Mouse (Mus musculus) natural killer cell, adult 2 months (primary cell): ENCODE results near the gene Ppox.

Experiments
- DNase-seq, 2 experiments: peaks; one replicate each; pipeline ENCODE4 v3.0.0; 2022; ENCODE audit warnings: low spot score in 2 of 2

Ppox gene

DNA sequence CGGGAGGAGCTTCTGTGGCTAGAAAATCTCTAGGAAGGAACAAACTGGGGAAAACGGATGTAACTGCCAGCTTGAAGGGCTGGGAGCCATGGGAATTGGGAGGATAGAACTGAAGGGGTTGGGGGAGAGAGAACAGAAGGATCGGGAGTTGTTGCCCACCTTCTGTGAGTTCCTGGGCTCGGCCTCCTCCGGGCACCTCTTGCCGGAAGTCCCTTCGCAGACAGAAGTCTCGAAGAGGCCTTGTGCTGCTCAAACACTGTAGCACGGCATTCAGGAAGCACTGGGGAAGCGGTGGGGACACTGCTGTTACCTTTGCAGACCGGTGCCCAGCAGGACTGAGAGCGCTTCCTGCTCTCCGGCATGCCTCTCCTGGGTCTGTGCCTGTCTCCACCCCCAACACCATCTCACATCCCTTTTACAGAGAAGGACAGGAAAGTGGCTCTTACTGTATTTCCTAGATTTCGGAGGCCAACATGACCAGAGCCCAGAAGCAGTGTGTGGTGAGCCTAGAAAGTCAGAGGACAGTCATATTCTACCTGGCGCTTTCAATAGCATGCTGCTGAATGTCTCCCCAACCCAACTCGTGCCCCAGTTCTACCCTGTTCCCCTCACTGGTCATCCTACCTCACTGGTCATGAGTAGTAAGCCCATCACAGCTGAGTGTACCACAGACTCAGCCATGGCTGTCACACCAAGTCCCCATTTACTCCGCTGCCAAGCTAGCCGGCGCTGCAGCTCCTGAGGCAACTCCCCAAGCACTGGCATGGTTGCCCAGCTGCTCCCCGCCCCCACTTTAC lies 4.3 kb upstream of the Ppox start:
- no peak for DNase-seq

DNA sequence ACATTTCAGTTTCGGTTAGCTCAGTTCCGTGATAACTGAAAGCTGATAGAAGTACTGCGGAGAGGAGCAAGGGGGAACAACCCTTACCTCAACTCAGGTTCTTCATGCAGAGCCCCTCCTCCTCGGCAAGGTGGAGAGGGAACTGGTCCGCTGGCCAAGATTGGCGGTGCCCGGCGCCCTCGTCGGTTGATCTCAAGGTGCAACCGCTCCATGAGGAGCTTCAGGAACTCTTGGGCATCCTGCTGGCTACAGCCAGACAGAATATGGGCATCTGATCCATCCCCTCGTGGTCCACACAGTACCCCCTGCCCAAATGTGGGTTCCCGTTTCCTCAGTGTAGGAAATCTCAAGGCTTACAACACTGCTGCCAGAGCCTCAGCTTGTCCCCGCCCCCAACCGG lies 3.5 kb upstream of the Ppox start:
- no peak for DNase-seq

DNA sequence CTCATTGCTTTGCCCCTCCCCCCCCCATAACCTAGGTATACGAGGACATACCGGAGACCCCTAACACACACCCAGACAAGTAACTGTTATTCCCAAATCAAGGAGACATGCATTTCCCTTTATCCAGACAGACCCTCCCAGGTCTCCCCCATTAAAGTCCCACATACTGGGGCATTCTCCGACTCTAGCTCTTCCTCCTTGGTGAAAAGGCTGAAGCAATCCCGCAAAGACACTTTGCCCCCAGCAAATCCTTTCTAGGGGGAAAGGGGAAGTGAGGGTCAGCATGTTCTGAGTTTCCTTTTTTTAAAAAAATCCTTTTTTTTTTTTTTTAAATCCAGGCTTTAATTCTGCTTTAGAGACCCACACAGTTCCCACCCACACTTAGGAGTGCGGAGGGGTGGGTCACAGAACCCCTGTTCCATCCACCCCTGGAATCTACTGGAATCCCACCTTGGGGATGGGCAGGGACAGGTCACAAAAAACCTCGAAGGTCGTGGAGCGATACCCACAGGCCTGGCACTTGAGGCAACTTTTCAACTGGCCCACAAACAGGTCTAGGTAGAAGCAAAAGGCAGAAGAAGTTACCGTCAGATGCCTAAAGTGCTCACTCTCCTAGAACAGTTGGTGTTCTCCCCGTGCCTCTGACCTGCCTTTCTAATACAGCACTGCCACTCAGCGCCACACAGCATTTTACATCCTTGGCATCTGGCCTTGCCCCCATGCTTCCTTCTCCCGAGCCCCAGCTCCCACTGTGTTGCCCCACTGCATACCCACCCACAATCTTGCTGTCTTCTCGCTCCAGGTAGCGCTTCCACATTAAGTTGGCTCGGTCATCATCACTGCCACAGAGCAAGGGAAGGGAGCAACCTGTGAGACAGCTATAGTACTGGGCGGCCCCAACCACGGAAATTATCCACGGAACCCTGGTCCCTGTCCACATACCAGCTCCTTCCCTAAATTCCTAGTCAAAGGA lies 2.5 kb upstream of the Ppox start:
- no peak for DNase-seq

DNA sequence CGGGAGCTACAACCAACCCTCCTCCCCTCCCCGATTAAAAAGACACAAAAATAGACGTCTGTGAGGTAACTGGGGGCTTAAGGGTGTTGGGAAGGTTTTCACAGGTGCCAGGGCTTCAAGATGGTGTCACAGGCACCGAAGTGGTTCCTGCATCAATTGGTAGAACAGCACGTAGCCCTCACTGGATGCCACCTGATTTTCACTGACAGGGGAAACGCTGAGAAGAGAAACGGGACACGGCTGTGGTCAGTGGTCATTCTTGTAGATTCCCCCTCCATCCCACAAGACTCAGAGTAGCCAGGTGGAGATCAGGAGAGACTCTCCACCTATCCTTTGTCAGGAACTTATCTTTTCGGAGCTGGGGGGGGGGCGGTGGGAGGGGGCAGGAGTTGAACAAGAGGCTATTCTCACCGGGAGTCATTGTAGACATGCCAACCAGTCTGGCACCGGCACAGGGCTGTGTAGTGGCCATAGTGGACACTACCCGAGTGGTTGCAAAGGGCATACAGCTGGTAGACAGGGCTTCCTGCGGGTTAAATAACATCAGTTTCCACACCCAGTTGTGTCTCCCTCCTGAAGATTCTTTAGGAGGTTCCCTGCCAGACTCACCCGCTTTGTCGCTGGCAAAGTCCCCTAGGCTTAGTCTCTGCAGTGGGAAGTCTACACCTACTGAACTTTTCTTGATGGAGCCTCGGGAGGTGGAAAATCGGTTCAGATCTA lies 1.3 kb upstream of the Ppox start:
- DNase-seq, result no peak

DNA sequence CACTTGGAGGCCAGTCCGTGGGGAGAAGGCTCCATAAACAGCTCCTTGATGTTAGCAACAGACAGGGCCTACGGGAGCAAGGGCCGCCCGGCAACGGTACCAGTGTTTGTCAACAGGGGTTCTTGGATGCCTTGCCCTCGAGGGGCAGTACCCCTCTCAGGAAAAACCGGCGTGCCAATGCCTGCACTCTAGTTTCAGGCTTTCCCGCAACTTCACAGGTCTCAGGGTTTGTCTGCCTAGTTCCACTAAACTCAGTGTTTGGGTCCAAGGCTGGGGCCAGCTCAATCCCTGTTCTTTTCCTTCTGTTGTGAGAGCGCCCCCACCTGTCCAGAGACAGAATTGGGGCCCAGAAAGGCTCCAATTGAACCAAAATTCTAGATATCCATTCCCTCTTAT lies 540 bp upstream of the Ppox start:
- DNase-seq, result peak in 1 of 2 experiments; percentile 72

DNA sequence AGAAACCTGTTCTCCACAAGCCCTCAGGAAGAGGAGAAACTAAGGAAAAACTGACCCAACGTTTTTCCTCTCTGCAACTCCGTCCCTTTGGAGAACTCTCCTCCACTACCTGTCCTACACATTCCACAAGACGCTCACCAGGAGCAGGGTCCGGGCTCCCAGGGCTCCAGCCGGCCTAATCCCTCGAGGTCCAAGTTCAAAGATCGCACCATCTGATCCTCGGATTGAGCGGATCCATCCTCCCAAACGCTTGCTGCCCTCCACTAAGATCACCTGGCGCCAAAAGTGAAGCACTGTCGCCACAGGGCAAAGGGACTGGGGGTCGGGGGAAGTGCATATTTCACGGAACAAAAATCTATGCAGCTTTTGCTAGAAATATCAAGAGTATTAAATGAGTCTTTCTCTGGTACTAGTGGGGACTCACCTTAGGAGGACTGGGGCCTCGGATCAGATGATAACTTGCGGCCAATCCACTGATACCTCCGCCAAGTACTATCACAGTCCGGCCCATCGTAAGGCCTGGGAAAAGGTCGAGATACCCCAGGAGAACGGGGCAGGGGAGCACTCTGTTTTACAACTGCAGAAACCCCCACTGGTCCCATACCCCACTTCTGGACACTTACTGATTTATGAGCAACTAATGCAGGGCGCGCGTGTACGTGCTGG lies 603 bp downstream of the Ppox start:
- DNase-seq, result no peak

DNA sequence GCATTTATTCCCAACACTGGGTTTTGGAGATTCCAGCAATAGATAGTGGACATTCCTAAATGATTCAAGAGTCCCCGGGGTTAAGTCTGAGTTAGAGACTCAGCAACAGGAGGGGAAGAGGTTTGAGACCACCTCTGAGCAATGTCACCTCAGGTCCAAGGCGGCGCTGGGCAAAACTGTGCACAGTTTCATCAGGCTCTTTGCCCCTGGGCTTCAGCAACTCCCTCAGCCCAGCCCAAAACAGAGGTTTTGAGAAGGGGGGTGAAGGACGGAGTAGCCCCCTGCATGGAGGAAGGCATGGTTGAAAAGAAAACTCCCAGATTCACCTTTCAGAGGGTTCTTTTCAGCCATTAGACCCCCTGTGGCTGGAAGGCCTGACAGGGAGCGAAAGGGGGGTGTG lies 1.3 kb downstream of the Ppox start:
- DNase-seq, result no peak

- DNase-seq, result no peak
Observed at GRCm38 (mm10) chr1:171279012-171279705, 1.8 kb downstream of the Ppox start.

DNA sequence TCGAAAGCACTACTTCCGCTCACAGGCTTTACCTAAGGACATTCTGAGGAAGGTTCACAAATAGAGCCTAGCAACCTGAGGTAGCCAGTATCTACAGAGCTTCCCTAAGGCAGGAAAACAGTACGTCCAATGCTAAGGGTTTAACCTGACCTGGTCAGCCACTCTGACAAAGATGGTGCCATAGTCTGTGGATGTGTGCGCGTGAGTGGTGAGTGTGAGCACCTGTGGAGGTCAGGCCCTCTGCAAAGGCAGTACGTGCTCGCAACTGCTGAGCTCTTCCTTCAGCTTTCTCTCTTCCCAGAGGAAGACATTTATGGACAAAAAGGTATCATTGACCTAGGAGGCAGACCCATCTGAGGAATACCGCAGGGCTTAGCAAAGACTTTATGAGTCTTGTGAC lies 2.5 kb downstream of the Ppox start:
- no peak for DNase-seq

GRCm38 (mm10) chr1:171277736-171278135 lies 3.2 kb downstream of the Ppox start:
- DNase-seq, result no peak

DNA sequence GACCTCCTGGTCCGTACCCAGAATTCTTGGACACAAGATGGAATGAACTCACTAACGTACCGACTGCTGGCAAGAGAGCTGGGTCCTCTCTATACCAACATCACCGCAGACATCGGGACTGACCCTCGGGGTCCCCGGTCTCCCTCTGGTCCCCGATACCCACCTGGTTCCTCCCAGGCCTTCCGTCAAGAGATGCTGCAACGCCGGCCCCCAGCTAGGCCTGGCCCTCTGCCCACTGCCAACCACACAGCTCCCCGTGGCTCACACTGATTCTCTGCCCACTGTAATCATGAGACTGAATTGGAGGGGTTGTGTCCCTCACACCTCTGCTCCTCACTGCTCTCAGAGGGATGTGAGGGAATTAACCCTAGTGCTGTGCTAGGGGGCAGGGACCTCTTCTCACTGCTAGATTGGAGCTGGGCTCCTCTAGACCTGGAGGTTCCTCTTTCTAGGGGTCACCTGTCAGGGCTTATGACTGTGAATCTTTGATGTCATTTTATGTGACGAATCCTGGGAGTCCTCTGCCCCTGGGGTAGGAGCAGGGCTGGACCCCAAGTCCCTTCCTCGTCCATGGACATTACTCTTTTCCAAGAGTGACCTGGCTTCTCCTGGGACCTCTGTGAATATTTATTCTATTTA lies 4.8 kb downstream of the Ppox start:
- DNase-seq, result no peak

- DNase-seq, result no peak
Observed at GRCm38 (mm10) chr1:171275144-171275734, 5.7 kb downstream of the Ppox start.

DNA sequence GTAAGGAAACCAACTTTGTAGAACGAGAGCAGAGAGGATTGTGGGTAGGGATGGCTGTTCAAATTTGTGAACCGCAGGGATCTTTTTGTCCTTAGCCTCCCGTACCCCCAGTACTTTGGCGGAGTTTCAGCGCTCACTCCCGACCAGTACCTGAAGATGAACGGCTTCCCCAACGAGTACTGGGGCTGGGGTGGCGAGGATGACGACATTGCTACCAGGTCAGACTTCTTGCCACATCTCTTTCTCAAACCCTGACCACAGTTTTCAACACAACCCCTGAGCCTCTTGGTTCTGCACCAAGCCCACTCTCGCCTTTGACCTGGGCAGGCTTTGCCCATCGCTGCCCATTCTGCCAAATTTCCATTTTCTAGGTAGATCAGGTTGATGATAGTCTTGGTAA lies 6.8 kb downstream of the Ppox start:
- DNase-seq, result no peak

- DNase-seq, result no peak
Observed at GRCm38 (mm10) chr1:171272086-171272485, 8.9 kb downstream of the Ppox start.

DNA sequence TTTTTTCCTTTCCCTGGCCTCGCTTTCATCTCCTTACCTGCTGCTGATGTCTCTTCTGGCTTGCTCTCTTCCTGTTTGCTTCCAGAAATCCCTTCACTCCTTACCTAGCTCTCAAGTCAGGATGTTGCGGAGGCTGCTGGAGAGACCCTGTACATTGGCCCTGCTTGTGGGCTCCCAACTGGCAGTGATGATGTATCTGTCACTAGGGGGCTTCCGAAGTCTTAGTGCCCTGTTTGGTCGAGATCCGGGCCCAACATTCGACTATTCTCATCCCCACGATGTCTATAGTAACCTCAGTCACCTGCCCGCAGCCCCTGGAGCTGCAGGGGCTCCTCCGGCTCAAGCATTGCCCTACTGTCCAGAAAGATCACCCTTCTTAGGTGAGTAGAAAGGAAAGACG lies 9.4 kb downstream of the Ppox start:
- DNase-seq, result no peak

GRCm38 (mm10) chr1:171271196-171271595 lies 9.8 kb downstream of the Ppox start:
- no peak for DNase-seq

- DNase-seq, result no peak
Observed at GRCm38 (mm10) chr1:171270573-171270900, 10.4 kb downstream of the Ppox start.

DNA sequence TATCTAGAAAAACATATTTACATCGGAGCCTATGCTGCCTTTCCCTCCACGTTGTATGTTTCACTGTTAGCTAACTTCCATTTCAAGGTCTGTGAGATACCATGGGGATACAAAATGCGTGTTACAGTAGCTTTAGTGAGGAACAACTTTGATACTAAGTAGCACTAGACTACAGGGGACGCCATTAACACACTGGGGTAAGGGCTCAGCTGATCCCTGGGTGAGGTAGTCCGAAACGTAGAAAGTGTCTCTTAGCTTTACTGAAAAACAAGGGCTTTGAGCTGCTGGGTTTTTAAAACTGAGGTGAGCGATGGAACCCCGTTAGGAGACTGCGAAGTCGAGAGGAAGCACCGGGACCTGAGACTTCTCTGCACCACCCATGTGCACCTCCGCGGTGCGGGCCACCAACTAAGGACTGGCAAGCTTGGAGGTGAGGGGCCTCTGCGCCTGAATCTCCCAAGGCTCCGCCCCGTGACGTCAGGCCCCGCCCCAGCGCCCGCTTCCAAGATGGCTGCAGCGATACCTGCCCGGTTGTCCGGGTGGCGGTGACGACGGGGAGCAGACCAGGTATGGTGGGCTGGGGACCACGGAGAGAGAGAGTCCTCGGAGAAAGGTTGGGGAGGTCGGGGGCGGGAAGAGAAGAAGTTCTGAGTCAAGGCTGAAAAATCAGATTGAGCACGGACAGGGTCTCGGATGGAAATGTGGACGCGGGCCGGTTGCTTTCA lies 11.0 kb downstream of the Ppox start, which contains the start of gene B4galt3:
TSS of gene B4galt3 (plus strand) at position 481 of the 725 bp plus-strand sequence.
- DNase-seq, result peak; percentile 89 to 93

DNA sequence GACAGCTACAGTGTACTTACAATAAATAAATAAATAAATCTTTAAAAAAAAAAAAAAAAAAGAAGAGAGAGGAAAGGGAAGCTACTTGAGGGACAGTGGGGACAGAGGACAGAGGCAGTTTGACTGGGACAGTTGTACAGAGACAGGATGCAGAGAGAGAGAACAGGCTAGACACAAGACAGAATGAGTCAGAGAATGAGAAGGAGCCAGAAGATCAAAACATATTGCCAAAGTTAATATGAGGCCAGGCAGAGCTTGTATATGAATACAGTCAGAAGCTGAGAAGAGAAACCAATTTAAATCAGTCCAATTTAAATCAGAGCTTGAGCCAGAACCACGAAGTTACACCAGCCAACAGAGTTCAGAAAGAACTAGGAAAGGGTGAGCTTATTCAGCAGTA lies 12.6 kb downstream of the Ppox start:
- no peak for DNase-seq
